Mouse (Mus musculus) neural tube, embryonic 15.5 days (tissue): ENCODE results near the gene Rnf220. TPM values are rescaled to one million over a fixed set of nuclear protein-coding genes. Genes with fewer than 3 reads are reported as not detected.
A peak's percentile ranks its signal among the peaks of the same experiment; 100 is the strongest.

Source experiments
- ATAC-seq: fragments of 200-750 bp; cut with Nextera tagmentation; 2 replicates; pipeline ENCODE4 v1.8.0; 2017; ENCODE audit warnings: mild to moderate bottlenecking, moderate TSS enrichment, moderate library complexity; ENCODE audit not compliant: low FRiP score
- H3K27ac ChIP-seq: fragments of 300-500 bp; sonication (generic); replicated peaks from 2 replicates; pipeline ENCODE4 v1.5.1; 2015; ENCODE audit warnings: mild to moderate bottlenecking, inconsistent platforms
- H3K27me3 ChIP-seq: fragments of 300-500 bp; sonication (generic); replicated peaks from 2 replicates; pipeline ENCODE4 v1.6.1; 2015; ENCODE audit warnings: inconsistent platforms
- H3K36me3 ChIP-seq: fragments of 300-500 bp; sonication (generic); 2 replicates; pipeline ENCODE4 v1.6.1; 2015; ENCODE audit warnings: inconsistent platforms
- H3K4me1 ChIP-seq: fragments of 300-500 bp; sonication (generic); 2 replicates; pipeline ENCODE4 v1.6.1; 2015; ENCODE audit warnings: inconsistent platforms
- H3K4me2 ChIP-seq: fragments of 300-500 bp; sonication (generic); 2 replicates; pipeline ENCODE4 v1.6.1; 2015; ENCODE audit warnings: inconsistent platforms, mild to moderate bottlenecking, moderate library complexity
- H3K4me3 ChIP-seq: fragments of 300-500 bp; sonication (generic); replicated peaks from 2 replicates; pipeline ENCODE4 v1.5.1; 2015; ENCODE audit warnings: mild to moderate bottlenecking, inconsistent platforms
- H3K9ac ChIP-seq: fragments of 300-500 bp; sonication (generic); replicated peaks from 2 replicates; pipeline ENCODE4 v1.6.1; 2015; ENCODE audit warnings: mild to moderate bottlenecking, inconsistent platforms
- H3K9me3 ChIP-seq: fragments of 300-500 bp; sonication (generic); replicated peaks from 2 replicates; pipeline ENCODE4 v1.6.1; 2016; ENCODE audit warnings: inconsistent platforms
- WGBS: fragments of 180-500 bp; shearing (Covaris S2); methylation state at CpG from one replicate; pipeline ENCODE4 v1.1.7; 2015; ENCODE audit warnings: mixed read lengths; 5-methylcytosine and 5-hydroxymethylcytosine counted together
- polyA plus RNA-seq: library from polyadenylated mRNA; unstranded; fragments of >200 nt; fragmentation: Nextera tagmentation; extraction: Ambion mirVana; gene quantifications from 2 replicates; pipeline ENCODE4 v1.2.1, GENCODE M21; 2015

The Rnf220 gene
- polyA plus RNA-seq, 1 experiment from 2014 or later = 95.8 TPM

DNA sequence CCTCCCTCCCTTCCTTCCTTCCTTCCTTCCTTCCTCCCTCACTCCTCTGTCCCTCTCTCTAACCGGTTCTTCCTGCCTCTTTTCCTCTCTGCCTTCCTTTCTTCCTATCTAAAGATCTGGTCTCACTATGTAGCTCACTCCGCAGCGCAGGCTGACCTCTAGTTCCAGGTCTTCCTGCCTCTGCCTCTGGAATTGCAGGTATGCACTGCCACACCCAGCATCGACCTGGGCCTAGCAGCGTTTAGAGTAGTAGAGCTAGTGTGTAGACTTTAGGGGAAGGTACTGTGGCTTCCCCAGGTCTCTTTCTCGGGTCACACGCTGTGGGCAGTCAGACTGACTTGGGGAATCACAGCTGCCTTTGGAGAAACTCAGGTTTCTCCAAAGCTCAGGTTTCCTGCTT is 191.4 kb downstream of the Rnf220 start:
- H3K36me3 ChIP-seq = no peaks in the 10 kb centered on the region
- H3K27ac ChIP-seq = no peak overlapping the region
- H3K4me2 ChIP-seq = no peak overlapping the region
- WGBS = 65% methylated on average over 6 of the region's 7 CpGs
- ATAC-seq = no peak
- H3K4me1 ChIP-seq = peaks cover 32% of the 10 kb centered on the region
- no peak overlapping the region for H3K4me3 ChIP-seq
- H3K9me3 ChIP-seq = no peaks in the 10 kb centered on the region
- H3K9ac ChIP-seq = no peak overlapping the region
- peaks cover 64% of the 10 kb centered on the region for H3K27me3 ChIP-seq

DNA sequence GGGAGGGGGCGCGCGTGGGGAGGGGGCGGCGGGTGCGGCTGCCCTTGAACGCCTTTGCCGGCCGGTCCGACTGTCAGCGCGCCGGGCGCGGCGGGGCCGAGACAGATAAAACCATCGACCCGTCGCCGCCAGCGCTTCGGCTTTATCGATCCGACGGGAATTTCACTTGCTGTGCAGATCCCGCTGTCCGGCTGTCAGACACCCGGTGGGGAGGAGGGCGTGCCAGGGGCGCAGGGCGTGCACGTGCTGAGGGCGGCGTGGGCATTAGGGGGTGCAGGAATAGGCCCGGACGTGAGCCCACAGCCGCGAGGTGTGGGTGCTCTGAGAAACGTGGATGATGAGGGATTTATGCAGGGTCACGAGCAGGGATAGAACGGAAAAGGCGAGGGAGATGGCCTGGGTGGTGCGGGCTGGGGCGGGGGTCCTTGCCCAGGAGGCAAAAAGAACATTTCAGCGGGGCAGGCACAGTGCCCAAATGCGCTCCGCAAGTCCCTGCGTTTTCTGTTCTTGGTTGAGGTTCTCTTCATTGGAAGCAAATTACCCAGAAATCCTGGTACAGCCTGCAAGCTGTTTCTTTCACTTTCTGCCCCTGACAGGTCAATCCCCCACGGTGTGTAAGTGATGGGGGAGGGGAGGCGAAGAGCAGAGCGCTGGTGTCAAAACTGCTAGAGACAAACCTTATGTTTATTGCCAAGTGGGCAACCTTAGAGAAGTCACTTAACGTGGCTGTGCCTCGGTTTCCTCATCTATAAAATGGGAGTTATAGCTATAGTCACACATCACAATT is 192.4 kb downstream of the Rnf220 start:
- WGBS = 7% methylated on average over 48 of the region's 54 CpGs

DNA sequence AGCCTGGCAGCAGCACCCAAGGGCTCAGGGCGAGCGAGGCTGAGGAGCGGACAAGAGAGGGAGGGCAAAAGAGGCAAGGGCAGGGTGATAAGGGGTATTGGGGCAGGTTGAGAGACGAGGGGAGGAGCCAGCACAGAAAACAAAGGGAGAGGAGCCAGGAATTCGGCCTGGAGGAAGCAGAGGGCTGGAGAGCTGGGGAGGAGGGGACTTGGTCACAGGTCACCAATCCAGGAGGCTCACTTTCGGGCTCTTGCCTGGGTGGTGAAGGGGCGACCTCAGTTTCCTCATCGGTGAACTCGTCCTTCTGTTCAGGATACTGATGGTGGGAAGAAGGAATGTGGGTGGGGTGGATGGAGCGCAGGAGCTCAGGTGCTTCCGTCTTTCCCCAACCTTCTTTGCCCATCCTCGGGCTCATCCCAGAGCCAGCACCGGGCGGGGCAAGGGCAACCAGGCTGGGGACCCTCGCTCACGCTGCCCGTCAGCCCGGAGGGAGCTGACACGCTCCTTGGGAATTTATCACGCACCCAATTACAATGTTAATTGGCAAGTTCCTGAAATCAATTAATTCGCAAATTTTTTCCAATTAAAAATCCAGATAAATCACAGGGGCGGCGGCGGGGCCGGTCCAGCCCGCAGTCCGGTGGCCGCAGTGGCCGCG is 193.1 kb downstream of the Rnf220 start:
- Histone ChIP-seq H3K9ac (no peak overlapping the region; the same call in 1 of the 2 replicates), H3K36me3 (no peaks in the 10 kb centered on the region), H3K4me1 (peaks cover 32% of the 10 kb centered on the region), H3K27me3 (peaks cover 66% of the 10 kb centered on the region), H3K4me3 (peak overlapping the region; percentile 35), H3K27ac (no peak overlapping the region), H3K4me2 (peak overlapping the region; percentile 72), H3K9me3 (no peaks in the 10 kb centered on the region)
- ATAC-seq = no peak
- 13% methylated on average over 28 of the region's 30 CpGs for WGBS

More for the DNA sequence above, 192.4 kb downstream of the Rnf220 start:
- peaks cover 66% of the 10 kb centered on the region for H3K27me3 ChIP-seq
- H3K9ac ChIP-seq = peak overlapping the region; percentile 36
- H3K36me3 ChIP-seq = no peaks in the 10 kb centered on the region
- H3K4me3 ChIP-seq = peak overlapping the region; percentile 35
- ATAC-seq = peak; percentile 9; the same call in 1 of the 2 replicates
- no peak overlapping the region for H3K27ac ChIP-seq
- H3K4me2 ChIP-seq = peak overlapping the region; percentile 72
- H3K9me3 ChIP-seq = no peaks in the 10 kb centered on the region
- H3K4me1 ChIP-seq = peaks cover 32% of the 10 kb centered on the region

DNA sequence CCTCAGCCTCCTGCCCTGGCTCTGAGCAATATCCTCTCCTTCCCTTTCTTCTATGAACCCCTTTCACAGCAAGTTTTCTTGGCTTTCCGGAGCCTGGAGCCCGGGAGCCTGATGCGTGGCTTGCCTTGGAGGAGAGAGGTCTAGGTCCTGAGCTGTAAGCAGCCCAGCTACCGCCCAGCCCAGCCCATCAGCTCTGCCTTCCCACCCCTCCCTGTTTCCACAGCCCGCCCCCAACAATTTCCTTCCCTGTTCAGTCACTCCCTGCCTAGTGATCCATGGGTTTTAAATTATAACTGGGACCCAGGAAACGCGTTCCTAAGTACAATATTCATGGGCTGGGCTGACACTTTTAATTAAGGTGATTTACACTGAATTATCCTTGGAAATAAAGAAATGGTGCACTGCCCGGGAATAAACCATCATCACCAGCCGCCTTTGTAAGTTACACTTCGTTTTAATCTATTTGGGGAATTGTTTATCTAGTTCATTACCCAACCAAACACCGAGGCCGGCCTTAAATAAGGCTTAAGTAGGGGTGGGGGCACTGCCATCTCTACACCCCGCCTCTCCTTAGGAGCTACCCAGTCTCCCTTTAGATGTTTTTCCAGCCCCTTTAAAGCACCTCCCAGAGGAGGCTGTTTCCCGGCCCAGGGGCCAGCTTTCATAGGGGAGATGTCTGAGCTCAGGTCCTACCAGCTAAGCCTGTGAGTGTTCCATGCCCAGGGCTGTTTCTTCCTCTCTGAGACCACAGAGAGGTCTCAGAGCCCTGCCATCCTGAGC is 194.6 kb downstream of the Rnf220 start:
- H3K27ac ChIP-seq = no peak overlapping the region
- H3K27me3 ChIP-seq = peaks cover 65% of the 10 kb centered on the region
- peaks cover 35% of the 10 kb centered on the region for H3K4me1 ChIP-seq
- no peak overlapping the region for H3K4me2 ChIP-seq
- no peaks in the 10 kb centered on the region for H3K9me3 ChIP-seq
- no peak overlapping the region for H3K4me3 ChIP-seq
- peak; percentile 36 for ATAC-seq
- H3K36me3 ChIP-seq = no peaks in the 10 kb centered on the region
- H3K9ac ChIP-seq = no peak overlapping the region
- 15% methylated on average over 14 of the region's 14 CpGs for WGBS

DNA sequence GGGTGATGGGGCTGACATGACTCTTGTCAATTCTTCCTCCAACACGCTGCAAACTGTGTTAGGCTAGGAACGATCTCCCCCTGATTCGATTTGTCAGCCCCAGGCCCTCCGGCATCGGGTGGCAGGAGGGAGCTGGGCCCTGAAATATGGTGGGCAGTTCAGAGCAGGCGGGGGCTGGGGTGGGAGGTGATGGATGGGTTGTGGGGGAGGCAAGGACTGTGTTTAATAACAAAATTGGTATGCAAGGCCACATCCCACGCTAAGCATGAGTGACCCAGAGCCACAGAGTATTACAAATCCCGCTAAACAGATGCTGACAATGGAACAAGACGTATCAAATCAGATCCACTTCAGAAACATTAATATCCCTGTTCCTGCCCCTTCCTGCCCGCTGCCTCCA is 196.9 kb downstream of the Rnf220 start:
- H3K4me3 ChIP-seq = no peak overlapping the region
- no peaks in the 10 kb centered on the region for H3K9me3 ChIP-seq
- peaks cover 37% of the 10 kb centered on the region for H3K4me1 ChIP-seq
- ATAC-seq = no peak
- H3K36me3 ChIP-seq = no peaks in the 10 kb centered on the region
- H3K27ac ChIP-seq = no peak overlapping the region
- 49% methylated on average over 10 of the region's 10 CpGs for WGBS
- no peak overlapping the region for H3K4me2 ChIP-seq
- H3K9ac ChIP-seq = no peak overlapping the region
- peaks cover 49% of the 10 kb centered on the region for H3K27me3 ChIP-seq

DNA sequence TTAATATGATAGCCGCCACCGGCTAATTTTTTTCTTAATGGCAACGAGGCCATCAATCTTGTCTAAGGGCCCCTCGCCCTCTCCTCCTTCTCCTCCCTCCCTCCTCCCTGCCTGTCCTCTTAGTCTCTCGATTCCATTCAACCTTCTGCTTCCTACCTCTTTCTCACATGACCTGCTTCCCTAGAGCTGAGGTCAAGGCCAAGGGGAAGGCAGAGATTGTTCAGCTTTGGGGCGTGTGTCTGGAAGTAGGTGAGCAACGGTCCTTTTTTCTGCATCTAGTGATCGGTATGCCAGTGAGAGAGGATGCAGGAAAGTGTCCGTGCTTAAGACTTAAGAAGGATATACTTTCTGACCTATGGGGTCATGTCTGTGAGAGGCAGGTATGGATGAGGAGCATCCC is 199.0 kb downstream of the Rnf220 start:
- Histone ChIP-seq H3K4me2 (no peak overlapping the region), H3K9ac (no peak overlapping the region), H3K36me3 (no peaks in the 10 kb centered on the region), H3K4me3 (no peak overlapping the region), H3K27me3 (peaks cover 36% of the 10 kb centered on the region), H3K9me3 (no peaks in the 10 kb centered on the region), H3K4me1 (peaks cover 19% of the 10 kb centered on the region), H3K27ac (no peak overlapping the region)
- no peak for ATAC-seq
- 63% methylated on average over 9 of the region's 9 CpGs for WGBS

DNA sequence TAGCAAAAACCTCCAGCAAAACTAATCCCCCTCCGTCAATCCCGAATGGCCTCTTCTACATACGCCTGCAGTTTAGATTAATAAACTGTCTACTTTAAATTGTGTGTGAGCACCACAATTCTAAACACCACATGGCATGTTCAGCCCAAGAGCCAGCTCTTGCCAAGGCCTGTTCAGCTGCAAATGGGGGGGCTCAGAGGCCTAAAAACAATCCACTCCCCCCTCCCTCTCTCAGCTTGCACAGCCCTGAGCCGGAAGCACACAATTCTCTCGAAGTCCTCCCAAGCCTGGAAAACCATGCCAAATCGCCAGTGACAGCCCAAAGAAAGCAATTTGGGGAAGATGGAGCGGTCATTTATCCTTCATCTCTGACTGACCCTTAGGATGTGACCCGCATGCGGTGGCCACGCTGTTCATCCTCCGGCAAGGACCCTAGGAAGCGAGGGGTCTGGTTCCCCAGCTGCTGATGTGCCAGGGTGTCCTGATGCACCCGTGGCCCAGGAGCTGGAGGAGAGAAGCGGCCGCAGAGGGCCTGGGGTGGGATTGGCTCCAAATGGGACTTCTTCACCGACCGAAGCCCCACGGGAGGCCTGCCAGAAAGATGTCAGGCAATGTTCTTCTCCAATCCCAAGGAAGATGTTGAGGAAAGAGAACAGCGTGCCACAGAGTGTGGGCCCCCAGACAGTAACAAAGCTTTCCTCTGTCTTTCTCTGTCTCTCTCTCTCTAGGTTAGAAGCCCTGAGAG is 199.8 kb downstream of the Rnf220 start:
- no peak overlapping the region for H3K4me3 ChIP-seq
- no peak overlapping the region for H3K9ac ChIP-seq
- no peaks in the 10 kb centered on the region for H3K36me3 ChIP-seq
- peaks cover 11% of the 10 kb centered on the region for H3K4me1 ChIP-seq
- 65% methylated on average over 19 of the region's 19 CpGs for WGBS
- H3K27me3 ChIP-seq = peaks cover 30% of the 10 kb centered on the region
- H3K27ac ChIP-seq = no peak overlapping the region
- no peak for ATAC-seq
- H3K9me3 ChIP-seq = no peaks in the 10 kb centered on the region
- no peak overlapping the region for H3K4me2 ChIP-seq

DNA sequence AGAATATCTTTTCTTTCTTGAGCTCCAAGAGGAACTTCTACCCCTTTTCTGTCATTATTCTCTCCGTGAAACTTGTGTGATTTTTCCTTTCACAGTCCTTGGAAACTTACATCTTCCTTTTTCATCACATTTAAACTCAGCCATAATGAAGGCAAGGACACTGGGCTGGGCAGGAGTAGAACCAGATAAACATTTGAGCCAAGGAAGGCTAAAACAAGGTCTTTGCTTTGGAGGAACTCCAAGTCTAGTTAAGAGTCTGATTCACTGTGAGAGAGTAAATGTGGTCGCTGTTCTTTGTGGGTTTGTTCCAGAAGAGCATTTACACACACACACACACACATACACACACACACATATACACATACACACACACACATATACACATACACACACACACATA is 205.2 kb downstream of the Rnf220 start:
- Histone ChIP-seq H3K4me3 (no peak overlapping the region), H3K4me2 (no peak overlapping the region), H3K9ac (no peak overlapping the region), H3K9me3 (no peaks in the 10 kb centered on the region), H3K4me1 (peaks cover 21% of the 10 kb centered on the region), H3K27ac (no peak overlapping the region), H3K27me3 (0 out of 2 replicates have a peak, but pooled peaks cover 8% of the 10 kb centered on the region), H3K36me3 (no peaks in the 10 kb centered on the region)
- 84% methylated on average over 2 of the region's 2 CpGs for WGBS
- no peak for ATAC-seq

DNA sequence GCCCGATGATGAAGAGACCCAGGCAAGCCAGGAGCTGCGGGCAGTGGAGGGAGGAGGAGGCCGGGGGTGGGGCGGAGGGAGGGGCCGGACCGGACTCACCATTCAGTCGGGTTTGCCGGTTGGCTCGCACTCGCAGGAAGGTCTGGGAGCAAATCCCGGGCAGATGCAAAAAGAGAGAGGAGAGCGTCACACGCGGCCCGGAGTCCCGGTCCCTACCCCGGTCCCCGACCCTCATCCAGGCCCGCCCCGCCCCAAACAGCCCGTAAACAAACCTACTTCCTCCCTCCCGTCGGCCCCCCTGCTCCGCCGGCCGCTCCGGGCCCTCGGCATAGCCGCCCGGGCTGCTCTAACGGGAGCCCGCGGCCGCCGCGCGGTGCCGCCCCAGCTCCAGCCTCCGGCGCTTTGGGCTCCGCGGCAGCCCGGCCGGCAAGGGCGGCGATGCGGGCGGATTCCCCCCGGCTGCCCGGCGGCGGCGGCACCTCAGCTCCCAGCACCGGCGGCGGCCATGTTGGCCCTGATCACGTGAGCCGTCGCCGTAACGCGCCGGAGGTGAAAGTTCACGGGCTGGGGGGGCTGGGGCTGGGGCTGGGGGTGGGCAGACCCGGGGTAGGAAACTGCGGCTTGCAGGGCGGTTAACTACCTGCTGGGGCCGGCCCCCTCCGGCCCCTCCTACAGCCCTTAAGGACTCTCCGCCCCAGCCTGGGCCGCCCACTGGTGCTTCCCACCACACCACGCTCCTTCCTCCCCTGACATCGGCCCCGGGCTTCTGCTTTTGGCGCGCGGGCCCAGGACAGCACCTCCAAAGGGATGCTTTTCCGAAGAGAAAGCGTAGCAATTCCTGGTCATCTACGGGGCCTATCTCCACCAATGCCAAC is 207.7 kb downstream of the Rnf220 start:
- ATAC-seq = peak; percentile 87
- peaks cover 36% of the 10 kb centered on the region for H3K4me1 ChIP-seq

DNA sequence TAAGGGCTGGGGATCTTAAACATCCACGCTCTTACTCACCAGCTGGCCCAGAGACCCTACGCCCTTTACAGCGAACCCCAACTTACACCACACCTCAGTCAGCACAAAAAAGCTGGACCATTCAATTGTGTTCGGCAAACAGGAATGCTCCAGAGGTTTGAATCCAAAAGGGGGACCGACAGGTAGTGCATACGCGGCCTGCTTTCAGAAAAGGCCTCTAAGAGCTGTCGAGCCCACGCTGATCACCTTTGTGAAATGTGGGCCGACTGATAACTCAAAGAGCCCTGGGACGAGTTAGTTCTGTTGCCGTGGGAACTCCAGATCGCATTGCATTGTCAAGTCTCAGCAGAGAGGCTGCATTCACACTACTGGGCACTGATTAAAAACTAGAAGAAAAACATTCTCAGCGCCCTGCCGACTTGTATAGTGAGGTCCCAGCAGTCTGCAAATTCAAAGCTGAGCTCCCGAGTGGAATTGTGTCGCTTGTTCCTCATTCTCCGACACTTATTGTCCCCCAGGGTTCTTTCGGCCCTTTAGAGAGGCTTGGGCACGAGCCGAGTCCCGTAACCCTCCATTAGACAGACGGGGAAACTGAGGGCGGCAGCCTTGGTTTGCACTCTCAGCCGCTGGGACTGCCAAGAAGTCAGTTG is 208.4 kb downstream of the Rnf220 start:
- WGBS = 18% methylated on average over 25 of the region's 25 CpGs
- Histone ChIP-seq H3K27ac (peak overlapping the region; percentile 90), H3K27me3 (0 out of 2 replicates have a peak, but pooled peaks cover 7% of the 10 kb centered on the region), H3K4me1 (peaks cover 44% of the 10 kb centered on the region), H3K9ac (peak overlapping the region; percentile 65), H3K36me3 (peaks cover 28% of the 10 kb centered on the region; the same call in 1 of the 2 replicates), H3K4me3 (peak overlapping the region; percentile 64), H3K9me3 (no peaks in the 10 kb centered on the region), H3K4me2 (peak overlapping the region; percentile 69)
- peak; percentile 7; the same call in 1 of the 2 replicates for ATAC-seq

More for the DNA sequence above, 207.7 kb downstream of the Rnf220 start:
- peak overlapping the region; percentile 64 for H3K4me3 ChIP-seq
- H3K36me3 ChIP-seq = peaks cover 25% of the 10 kb centered on the region; the same call in 1 of the 2 replicates
- WGBS = under 1% methylated on average over 62 of the region's 80 CpGs
- peak overlapping the region; percentile 65 for H3K9ac ChIP-seq
- H3K27ac ChIP-seq = peak overlapping the region; percentile 90
- H3K4me2 ChIP-seq = peak overlapping the region; percentile 69
- 0 out of 2 replicates have a peak, but pooled peaks cover 7% of the 10 kb centered on the region for H3K27me3 ChIP-seq
- no peaks in the 10 kb centered on the region for H3K9me3 ChIP-seq
